Mouse (Mus musculus) heart, embryonic 10.5 days (tissue): ENCODE results near the gene Nav2. TPM values are rescaled to one million over a fixed set of nuclear protein-coding genes. Genes with fewer than 3 reads are reported as not detected.
A peak's percentile ranks its signal among the peaks of the same experiment; 100 is the strongest.

Experiments used
- DNase-seq: peaks from one replicate; pipeline ENCODE4 v3.0.0-alpha.2; 2017; ENCODE audit warnings: low spot score
- H3K27ac ChIP-seq: fragments of 300-500 bp; sonication (generic); 2 replicates; pipeline ENCODE4 v1.5.1; 2016; ENCODE audit warnings: mild to moderate bottlenecking
- H3K27me3 ChIP-seq: fragments of 300-500 bp; sonication (generic); 2 replicates; pipeline ENCODE4 v1.6.1; 2016; ENCODE audit warnings: mild to moderate bottlenecking; ENCODE audit not compliant: poor library complexity, insufficient read depth, severe bottlenecking
- H3K36me3 ChIP-seq: fragments of 300-500 bp; sonication (generic); 2 replicates; pipeline ENCODE4 v1.6.1; 2016; ENCODE audit warnings: mild to moderate bottlenecking, moderate library complexity
- H3K4me1 ChIP-seq: fragments of 300-500 bp; sonication (generic); 2 replicates; pipeline ENCODE4 v1.6.1; 2016; ENCODE audit warnings: mild to moderate bottlenecking
- H3K4me3 ChIP-seq: fragments of 300-500 bp; sonication (generic); 2 replicates; pipeline ENCODE4 v1.5.1; 2016; ENCODE audit warnings: mild to moderate bottlenecking, moderate library complexity
- H3K9me3 ChIP-seq: fragments of 300-500 bp; sonication (generic); 2 replicates; pipeline ENCODE4 v1.6.1; 2016; ENCODE audit warnings: mild to moderate bottlenecking, moderate library complexity
- WGBS: fragments of 180-500 bp; shearing (Covaris S2); methylation state at CpG from one replicate; pipeline ENCODE4 v1.1.7; 2016; 5-methylcytosine and 5-hydroxymethylcytosine counted together
- polyA plus RNA-seq: library from polyadenylated mRNA; unstranded; fragments of >200 nt; fragmentation: Nextera tagmentation; extraction: Ambion mirVana; gene quantifications from 2 replicates; pipeline ENCODE4 v1.2.1, GENCODE M21; 2016

Nav2 gene
- polyA plus RNA-seq, 1 experiment from 2014 or later, result 23.3 TPM

- H3K36me3 ChIP-seq, result no peaks in the 10 kb centered on the region
- H3K4me3 ChIP-seq, result no peak overlapping the region
- H3K4me1 ChIP-seq, result peaks cover 29% of the 10 kb centered on the region
- no peak overlapping the region for H3K27ac ChIP-seq
- no peak for DNase-seq
- WGBS, result 68% methylated on average over 3 of the region's 3 CpGs
- no peaks in the 10 kb centered on the region; the same call in 1 of the 2 replicates for H3K27me3 ChIP-seq
- no peaks in the 10 kb centered on the region for H3K9me3 ChIP-seq
These were observed 117.5 kb downstream of the Nav2 start for GRCm38 (mm10) chr7:49025991-49026390.

DNA sequence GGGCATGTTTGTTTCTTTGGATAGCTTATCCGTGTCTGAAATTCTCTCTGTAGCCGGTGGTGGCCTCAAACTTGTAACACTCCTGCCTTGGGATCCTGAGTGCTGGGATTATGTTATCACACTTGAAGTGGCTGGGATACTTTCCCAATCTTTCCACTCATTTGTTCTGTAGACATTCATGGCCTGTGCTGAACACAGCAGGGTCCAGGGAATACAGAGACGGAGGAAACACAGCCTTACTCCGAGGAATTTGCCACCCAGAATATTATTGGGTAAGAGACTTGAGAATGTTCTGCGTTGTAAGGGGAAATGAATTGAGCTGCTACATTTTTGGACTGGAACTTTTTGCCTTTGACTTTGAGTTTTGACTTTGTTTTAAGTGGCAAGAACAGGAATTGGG, 118.0 kb downstream of the Nav2 start:
- no peak overlapping the region for H3K27ac ChIP-seq
- H3K27me3 ChIP-seq, result no peaks in the 10 kb centered on the region; the same call in 1 of the 2 replicates
- peaks cover 29% of the 10 kb centered on the region for H3K4me1 ChIP-seq
- no peaks in the 10 kb centered on the region for H3K9me3 ChIP-seq
- no peak overlapping the region for H3K4me3 ChIP-seq
- 44% methylated on average over 5 of the region's 5 CpGs for WGBS
- H3K36me3 ChIP-seq, result no peaks in the 10 kb centered on the region
- no peak for DNase-seq

DNA sequence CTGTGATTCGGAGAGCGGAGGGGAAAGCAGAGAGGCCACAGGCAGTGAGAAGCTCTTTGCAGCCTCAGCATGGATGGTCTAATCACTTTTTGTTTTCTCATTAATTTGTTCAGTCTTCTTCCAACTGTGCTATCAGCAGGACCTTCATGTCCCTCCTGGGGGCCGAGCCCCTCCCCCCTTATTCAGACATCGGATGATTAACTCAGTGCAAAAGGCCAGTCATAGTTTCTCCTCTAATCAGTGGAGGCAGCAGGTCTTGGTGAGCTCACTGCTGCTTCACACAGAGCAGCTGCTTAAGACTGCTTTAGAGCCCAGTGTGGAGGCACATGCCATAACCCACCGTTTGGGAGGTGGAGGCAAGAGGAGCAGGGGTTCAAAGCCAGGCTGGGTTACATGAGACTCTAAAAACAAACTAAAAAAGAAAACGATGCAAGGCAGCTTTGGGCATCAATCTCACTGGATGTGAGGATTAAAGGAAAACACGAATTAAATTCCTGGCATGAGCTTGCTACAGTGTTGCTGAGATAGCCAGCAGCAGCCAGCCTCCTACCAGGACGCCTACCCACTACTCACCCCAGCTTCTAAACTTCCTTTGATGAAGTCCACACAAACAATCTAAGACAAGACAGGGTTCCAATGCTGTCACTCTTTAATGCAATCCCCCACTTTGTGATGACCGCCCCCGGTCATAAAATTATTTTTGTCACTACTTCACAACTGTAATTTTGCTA, 120.9 kb downstream of the Nav2 start:
- Histone ChIP-seq H3K9me3 (no peaks in the 10 kb centered on the region), H3K4me3 (no peak overlapping the region), H3K27ac (0 out of 2 replicates have a peak overlapping the region, but pooled peaks have one; percentile 36), H3K27me3 (no peaks in the 10 kb centered on the region; the same call in 1 of the 2 replicates), H3K36me3 (no peaks in the 10 kb centered on the region), H3K4me1 (peaks cover 38% of the 10 kb centered on the region)
- no peak for DNase-seq
- 41% methylated on average over 10 of the region's 10 CpGs for WGBS

- peak overlapping the region; percentile 7; the same call in 1 of the 2 replicates for H3K27ac ChIP-seq
- no peaks in the 10 kb centered on the region for H3K9me3 ChIP-seq
- WGBS, result 64% methylated on average over 4 of the region's 4 CpGs
These were observed 123.7 kb downstream of the Nav2 start for GRCm38 (mm10) chr7:49032216-49032615.

DNA sequence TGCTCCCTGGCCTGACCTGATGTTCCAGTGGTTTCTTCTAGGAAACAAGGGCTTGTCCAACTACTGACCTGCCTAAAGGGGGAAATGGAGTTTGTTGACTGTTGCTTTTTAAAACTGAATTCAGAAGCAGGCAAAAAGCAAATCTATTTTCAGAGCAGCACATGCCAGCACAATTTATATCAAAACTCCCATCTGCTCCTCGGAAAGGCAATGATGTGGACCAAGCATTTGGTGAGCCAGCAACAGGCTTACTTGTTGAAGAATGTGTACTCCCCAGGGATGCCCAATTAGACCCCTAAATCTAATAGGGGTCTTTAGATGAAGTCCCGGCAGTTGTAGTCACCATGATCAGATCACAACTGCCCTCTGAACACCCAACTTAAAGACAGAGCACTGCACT, 125.7 kb downstream of the Nav2 start:
- peaks cover 16% of the 10 kb centered on the region for H3K4me1 ChIP-seq
- no peaks in the 10 kb centered on the region for H3K36me3 ChIP-seq
- 79% methylated on average over 2 of the region's 2 CpGs for WGBS
- no peaks in the 10 kb centered on the region for H3K9me3 ChIP-seq
- no peak overlapping the region for H3K4me3 ChIP-seq
- no peak for DNase-seq
- H3K27ac ChIP-seq, result no peak overlapping the region
- H3K27me3 ChIP-seq, result no peaks in the 10 kb centered on the region

More at GRCm38 (mm10) chr7:49032216-49032615, 123.7 kb downstream of the Nav2 start:
- DNase-seq, result no peak
- H3K4me1 ChIP-seq, result peaks cover 18% of the 10 kb centered on the region
- no peaks in the 10 kb centered on the region for H3K36me3 ChIP-seq
- no peak overlapping the region for H3K4me3 ChIP-seq
- H3K27me3 ChIP-seq, result no peaks in the 10 kb centered on the region; the same call in 1 of the 2 replicates

DNA sequence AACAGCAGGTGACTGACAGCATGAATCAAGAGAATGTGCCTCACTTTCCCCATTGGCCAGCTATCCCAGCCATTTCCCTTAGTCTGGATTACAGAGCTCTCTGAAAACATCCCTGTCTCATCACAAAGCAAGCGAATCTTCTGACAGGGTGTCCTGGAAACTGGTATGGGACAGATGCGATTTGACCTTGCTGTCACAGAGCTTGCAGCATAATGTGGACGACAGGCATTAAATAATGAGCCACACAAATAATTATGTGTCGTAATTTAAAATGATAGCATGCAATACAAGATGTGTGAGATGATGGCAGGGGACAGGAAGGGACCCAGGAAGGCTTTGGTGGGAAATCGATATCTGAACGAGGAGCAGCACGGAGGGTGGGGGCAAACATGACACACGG, 131.6 kb downstream of the Nav2 start:
- no peaks in the 10 kb centered on the region for H3K9me3 ChIP-seq
- DNase-seq, result no peak
- no peak overlapping the region for H3K4me3 ChIP-seq
- 87% methylated on average over 8 of the region's 8 CpGs for WGBS
- H3K27me3 ChIP-seq, result no peaks in the 10 kb centered on the region
- H3K36me3 ChIP-seq, result no peaks in the 10 kb centered on the region
- no peak overlapping the region for H3K27ac ChIP-seq
- H3K4me1 ChIP-seq, result peaks cover 27% of the 10 kb centered on the region

GRCm38 (mm10) chr7:49041334-49042070, 133.0 kb downstream of the Nav2 start:
- Histone ChIP-seq H3K27me3 (no peaks in the 10 kb centered on the region), H3K4me1 (peaks cover 30% of the 10 kb centered on the region), H3K36me3 (no peaks in the 10 kb centered on the region), H3K4me3 (no peak overlapping the region), H3K27ac (peak overlapping the region; percentile 47; the same call in 1 of the 2 replicates), H3K9me3 (no peaks in the 10 kb centered on the region)
- DNase-seq, result no peak
- 50% methylated on average over 4 of the region's 4 CpGs for WGBS

- Histone ChIP-seq H3K4me3 (no peak overlapping the region), H3K4me1 (peaks cover 44% of the 10 kb centered on the region), H3K27ac (no peak overlapping the region), H3K27me3 (0 out of 2 replicates have a peak, but pooled peaks cover 4% of the 10 kb centered on the region), H3K36me3 (no peaks in the 10 kb centered on the region), H3K9me3 (no peaks in the 10 kb centered on the region)
- DNase-seq, result no peak
- WGBS, result 82% methylated on average over 6 of the region's 6 CpGs
These were observed 137.2 kb downstream of the Nav2 start for GRCm38 (mm10) chr7:49045499-49046346.

- WGBS, result 69% methylated on average over 6 of the region's 6 CpGs
- H3K9me3 ChIP-seq, result no peaks in the 10 kb centered on the region
- no peaks in the 10 kb centered on the region for H3K36me3 ChIP-seq
- H3K27ac ChIP-seq, result no peak overlapping the region
- 0 out of 2 replicates have a peak, but pooled peaks cover 4% of the 10 kb centered on the region for H3K27me3 ChIP-seq
- no peak for DNase-seq
- H3K4me3 ChIP-seq, result no peak overlapping the region
- H3K4me1 ChIP-seq, result peaks cover 41% of the 10 kb centered on the region
These were observed 138.0 kb downstream of the Nav2 start for GRCm38 (mm10) chr7:49046347-49046989.

DNA sequence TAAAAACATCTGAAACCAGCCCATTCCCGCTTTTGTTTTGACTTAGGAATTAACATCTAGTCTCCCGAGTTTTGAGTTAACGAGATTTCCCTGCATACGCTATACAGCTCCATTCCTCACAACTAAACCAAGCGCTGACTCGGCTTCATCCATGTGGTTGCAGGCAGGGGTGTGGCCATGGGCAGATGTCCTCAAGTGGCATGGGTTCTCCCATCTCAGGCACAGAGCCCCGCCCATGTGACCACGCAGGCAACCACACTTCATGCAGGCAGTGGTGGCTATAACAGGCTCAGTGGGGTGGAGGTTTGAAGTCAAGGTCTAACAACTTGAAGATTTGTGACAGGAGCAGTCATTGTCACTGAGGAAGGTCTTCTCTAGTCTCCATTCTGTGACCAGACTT, 138.8 kb downstream of the Nav2 start:
- 64% methylated on average over 8 of the region's 8 CpGs for WGBS
- Histone ChIP-seq H3K4me1 (peaks cover 34% of the 10 kb centered on the region), H3K36me3 (no peaks in the 10 kb centered on the region), H3K4me3 (no peak overlapping the region), H3K27ac (no peak overlapping the region), H3K27me3 (0 out of 2 replicates have a peak, but pooled peaks cover 4% of the 10 kb centered on the region), H3K9me3 (no peaks in the 10 kb centered on the region)
- DNase-seq, result no peak

GRCm38 (mm10) chr7:49052871-49053618, 144.5 kb downstream of the Nav2 start:
- H3K27me3 ChIP-seq, result no peaks in the 10 kb centered on the region
- no peak overlapping the region for H3K27ac ChIP-seq
- H3K4me1 ChIP-seq, result peaks cover 4% of the 10 kb centered on the region; the same call in 1 of the 2 replicates
- WGBS, result 80% methylated on average over 9 of the region's 9 CpGs
- H3K4me3 ChIP-seq, result no peak overlapping the region
- H3K9me3 ChIP-seq, result no peaks in the 10 kb centered on the region
- H3K36me3 ChIP-seq, result no peaks in the 10 kb centered on the region
- no peak for DNase-seq
